Mouse (Mus musculus) midbrain, embryonic 13.5 days (tissue): ENCODE results near the gene Dnah5. TPM values are rescaled to one million over a fixed set of nuclear protein-coding genes. Genes with fewer than 3 reads are reported as not detected.

Source experiments
- polyA plus RNA-seq: library from polyadenylated mRNA; unstranded; fragments of >200 nt; fragmentation: Nextera tagmentation; extraction: Ambion mirVana; gene quantifications from 2 replicates; pipeline ENCODE4 v1.2.1, GENCODE M21; 2015

The Dnah5 gene
- polyA plus RNA-seq, 1 experiment from 2014 or later: 0.26 TPM

Other genes with a start within 250 kb of the Dnah5 start
- 37.9 and 39.7 TPM in 2 replicates for gene Trio, start 177.9 kb upstream of the Dnah5 start, polyA plus RNA-seq